Mouse (Mus musculus): ENCODE data around the gene Pdia3.
"Not testable (repeated sequence)": the region's sequence is repeated elsewhere in the genome, so short reads cannot be mapped to it uniquely, and the experiment has no call there.

Pdia3 gene

GRCm38 (mm10) chr2:121475306-121475705 lies 61.7 kb downstream of the Pdia3 start:
- not testable (repeated sequence) for DNase-seq (ENCODE audit: low spot score in 2 of 2)

- no peak for DNase-seq (ENCODE audit: low spot score in 2 of 2)
Observed at GRCm38 (mm10) chr2:121477491-121478266, 64.1 kb downstream of the Pdia3 start.

DNA sequence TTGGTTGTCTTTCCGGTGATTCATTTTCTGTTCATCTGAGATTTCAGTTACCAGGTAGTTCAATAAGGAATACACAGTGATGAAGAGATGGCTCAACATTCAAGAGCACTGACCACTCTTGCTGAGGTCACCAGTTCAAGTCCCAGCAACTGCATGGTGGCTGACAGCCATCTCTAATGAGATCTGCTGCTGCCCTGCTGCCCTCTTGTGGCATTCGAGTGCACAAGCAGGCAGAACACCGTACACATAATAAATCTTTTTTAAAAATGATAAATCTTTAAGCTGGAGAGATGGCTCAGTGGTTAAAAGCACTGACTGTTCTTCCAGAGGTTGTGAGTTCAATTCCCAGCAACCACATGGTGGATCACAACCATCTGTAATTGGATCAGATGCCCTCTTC lies 66.9 kb downstream of the Pdia3 start:
- DNase-seq (ENCODE audit: low spot score in 2 of 2): no peak

DNA sequence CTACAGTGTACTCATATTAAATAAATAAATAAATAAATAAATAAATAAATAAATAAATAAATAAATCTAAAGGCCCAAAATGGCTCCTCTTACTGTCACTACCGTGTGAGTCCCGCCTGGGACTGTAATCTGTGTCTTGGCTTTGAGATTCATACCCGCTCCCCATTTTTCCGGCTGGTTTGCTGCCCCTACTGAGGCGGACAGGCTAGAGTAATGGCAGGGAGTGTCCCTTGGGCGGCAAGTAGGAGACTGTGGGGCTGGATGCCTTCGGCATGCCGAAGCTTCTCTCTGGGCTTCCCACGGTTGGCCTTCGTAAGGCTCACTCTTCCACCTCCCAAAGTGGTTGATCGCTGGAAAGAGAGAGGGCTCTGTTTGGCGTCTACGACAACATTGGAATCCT lies 67.3 kb downstream of the Pdia3 start:
- not testable (repeated sequence) for DNase-seq (ENCODE audit: low spot score in 2 of 2)

DNA sequence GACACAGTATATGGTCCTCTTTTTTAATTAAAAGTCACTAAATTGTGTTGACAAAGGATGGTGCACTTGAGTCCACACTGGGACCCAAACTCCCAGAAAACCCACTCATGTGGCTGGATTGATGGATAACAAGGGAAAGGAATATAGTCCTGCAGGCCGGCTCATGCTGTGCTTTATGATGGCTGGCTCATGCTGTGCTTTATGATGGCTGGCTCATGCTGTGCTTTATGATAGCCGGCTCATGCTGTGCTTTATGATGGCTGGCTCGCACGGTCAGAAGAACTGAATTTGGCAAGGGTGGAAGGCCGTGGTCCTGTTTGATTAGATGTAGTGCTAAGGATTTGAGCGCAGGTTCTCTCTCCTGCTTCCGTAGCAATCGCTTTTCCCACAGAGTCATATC lies 70.0 kb downstream of the Pdia3 start:
- no peak for DNase-seq (ENCODE audit: low spot score in 2 of 2)

DNA sequence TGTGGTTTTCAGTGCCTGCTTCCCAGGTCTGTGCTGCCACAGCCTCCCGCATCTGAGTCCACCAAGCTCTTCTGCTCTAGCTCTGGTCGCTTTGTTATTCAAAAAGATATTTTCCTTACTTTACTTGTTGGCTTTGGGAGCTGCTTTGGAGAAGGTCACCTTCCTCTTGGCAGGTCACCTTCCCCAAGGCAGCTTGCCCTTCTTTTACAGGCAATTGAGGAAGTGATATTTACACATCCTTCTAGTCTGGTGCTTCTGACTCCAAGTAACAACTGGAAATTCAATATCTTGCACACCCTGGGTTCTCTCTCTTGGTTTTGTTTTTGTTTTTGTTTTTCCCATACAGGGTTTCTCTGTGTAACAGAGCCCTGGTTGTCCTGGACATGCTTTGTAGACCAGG lies 70.8 kb downstream of the Pdia3 start:
- not testable (repeated sequence) for DNase-seq (ENCODE audit: low spot score in 2 of 2)
